Mouse (Mus musculus): ENCODE data around the gene Col20a1.

The Col20a1 gene

GRCm38 (mm10) chr2:180994360-180994759 is 8.0 kb downstream of the Col20a1 start:
- no peak for DNase-seq (ENCODE audit: low spot score in 2 of 2)

- DNase-seq (ENCODE audit: low spot score in 2 of 2) = no peak
These were observed 9.1 kb downstream of the Col20a1 start for GRCm38 (mm10) chr2:180995457-180995856.

DNA sequence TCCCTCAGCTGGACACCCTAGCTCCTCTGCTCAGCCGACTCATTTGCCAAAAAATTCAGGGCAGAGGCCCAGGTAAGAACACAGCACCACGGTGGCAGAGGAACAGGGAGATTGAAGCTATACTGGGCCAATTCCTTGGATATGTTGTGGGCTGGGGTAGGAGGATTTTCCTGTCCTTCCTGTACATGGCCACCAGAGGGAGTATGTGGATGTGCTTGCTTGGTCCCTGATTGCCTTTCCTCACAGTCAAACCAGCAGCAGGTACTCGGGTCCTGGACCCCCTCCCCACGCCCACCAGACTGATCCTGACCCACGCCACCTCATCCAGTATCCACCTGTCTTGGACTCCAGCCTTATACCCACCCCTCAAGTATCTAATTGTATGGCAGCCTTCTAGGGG is 10.1 kb downstream of the Col20a1 start:
- peak; percentile 45 to 61 for DNase-seq (ENCODE audit: low spot score in 2 of 2)

- no peak for DNase-seq (ENCODE audit: low spot score in 2 of 2)
These were observed 10.6 kb downstream of the Col20a1 start for GRCm38 (mm10) chr2:180996905-180997304.

DNA sequence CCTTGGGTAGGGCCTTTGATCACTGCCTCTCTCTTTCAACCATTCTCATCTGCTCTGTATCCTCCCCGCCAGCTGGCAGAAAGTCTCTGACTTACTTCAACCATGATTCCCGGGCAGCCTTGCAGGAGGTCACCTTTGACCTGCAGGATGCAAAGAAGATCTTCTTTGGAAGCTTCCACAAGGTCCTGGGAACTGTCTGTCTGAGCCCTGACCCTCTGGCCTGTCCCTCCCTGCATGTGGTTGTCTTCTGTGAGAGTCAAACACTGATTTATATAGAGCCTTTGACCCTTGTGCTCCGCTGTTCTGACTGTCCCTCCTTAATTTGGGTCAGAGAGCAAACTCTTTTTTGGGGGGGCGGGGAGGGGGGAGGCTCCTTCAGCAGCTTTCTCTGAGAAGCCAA is 20.7 kb downstream of the Col20a1 start:
- no peak for DNase-seq (ENCODE audit: low spot score in 2 of 2)

GRCm38 (mm10) chr2:181008339-181008738 is 22.0 kb downstream of the Col20a1 start:
- no peak for DNase-seq (ENCODE audit: low spot score in 2 of 2)

DNA sequence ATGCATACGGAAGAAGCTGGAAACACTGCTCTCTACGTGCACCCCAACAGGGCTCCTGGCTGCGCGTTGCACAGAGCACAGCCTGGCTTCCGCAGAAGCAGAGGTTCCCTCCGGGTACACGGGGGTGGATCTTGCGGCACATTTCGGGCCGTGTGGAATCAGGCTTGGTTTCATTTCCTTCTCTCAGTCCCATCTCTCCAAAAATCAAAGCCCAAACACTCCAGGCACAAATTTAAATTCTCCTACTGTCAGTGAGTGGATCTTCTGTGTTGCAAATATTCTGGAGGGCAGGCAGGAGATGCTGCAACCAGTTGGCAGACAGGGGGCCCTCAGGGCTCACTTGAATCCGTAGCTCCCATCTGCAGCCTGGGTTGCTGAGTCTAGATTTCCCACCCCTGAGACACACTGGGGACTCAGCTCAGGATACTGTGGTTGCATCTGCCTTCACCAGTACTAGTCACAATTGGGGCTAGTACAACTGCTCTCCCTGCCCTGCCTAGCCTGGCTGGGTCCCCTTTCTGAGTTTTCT is 45.1 kb downstream of the Col20a1 start:
- DNase-seq (ENCODE audit: low spot score in 2 of 2) = peak; percentile 22 to 37

GRCm38 (mm10) chr2:181032407-181032806 is 46.1 kb downstream of the Col20a1 start:
- DNase-seq (ENCODE audit: low spot score in 2 of 2) = no peak

DNA sequence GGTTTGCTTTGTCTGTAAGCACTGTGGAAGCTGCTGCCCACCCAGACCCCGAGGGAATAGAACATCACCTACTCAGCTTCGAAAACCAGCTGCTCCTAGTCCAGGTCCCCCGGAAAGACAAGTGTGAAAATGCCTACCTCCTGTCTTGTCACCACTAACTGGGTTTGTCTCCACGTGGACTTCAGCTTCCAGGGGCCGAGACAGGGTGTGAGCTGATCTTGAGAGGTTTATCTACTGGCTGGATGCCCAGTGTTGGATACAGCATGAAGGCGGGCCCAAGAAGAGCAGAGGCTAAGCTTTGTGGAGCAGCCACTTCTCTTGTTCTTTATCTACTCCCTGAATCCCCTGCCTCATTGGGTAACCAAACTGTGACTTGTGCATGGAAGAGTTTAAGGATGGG is 47.0 kb downstream of the Col20a1 start:
- no peak for DNase-seq (ENCODE audit: low spot score in 2 of 2)

DNA sequence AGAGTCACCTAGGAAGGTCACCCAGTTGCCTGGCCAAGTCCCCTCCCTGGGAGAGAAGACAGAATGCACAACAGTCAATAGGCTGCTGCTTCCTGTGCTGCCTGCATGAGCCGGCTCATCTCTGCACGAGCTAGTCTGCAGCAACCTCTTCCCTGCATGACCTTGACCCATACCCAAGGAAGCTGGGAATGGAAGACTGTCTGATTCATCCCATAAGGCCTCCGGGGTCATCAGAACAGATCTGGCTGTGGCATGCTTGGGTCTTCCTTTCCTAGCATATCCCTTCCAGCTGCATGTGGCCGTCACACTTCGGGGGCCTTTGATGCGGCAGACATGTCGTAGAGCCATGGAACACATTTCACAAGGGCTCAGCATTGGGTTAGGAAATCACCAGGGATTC is 48.9 kb downstream of the Col20a1 start:
- no peak for DNase-seq (ENCODE audit: low spot score in 2 of 2)

GRCm38 (mm10) chr2:181036561-181036960 is 50.2 kb downstream of the Col20a1 start:
- DNase-seq (ENCODE audit: low spot score in 2 of 2) = no peak

GRCm38 (mm10) chr2:181038644-181039355 is 52.5 kb downstream of the Col20a1 start:
- peak in 1 of 2 experiments; percentile 27 for DNase-seq (ENCODE audit: low spot score in 2 of 2)

DNA sequence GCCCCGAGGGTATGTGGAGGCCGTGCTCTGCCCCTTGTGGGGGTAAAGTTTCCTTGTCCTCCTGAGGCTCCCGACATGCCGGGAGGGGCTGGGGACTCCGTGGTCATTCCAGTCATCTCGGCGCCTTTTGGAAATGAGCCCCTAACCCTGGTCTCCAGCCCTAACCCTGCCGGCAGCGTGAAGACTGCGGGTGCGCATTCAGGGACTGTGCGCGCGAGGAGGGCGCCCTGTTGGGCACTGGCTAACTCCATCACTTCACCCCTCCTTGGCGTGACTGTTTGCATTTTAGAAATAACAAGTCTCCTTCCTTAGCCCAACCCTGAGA is 53.0 kb downstream of the Col20a1 start:
- DNase-seq (ENCODE audit: low spot score in 2 of 2) = no peak

DNA sequence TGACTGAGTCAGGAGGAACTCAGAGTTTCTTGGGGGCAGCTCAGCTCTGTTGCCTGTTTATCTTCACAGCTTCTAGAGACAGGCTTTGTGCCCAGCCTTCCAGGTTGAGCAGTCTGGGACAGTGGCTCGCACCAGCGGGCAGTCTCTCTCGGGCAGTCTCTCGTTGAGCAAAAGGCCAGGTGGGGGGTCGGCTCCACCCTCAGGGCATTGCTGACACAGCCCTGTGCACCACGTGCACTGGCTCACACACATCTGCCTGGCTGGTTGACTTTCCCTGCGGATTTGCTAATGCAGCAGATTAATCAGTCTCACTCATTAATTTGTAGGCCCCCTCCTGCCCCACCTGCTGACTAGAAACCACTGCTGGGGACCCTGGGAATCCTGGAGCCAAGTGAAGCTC is 55.6 kb downstream of the Col20a1 start:
- DNase-seq (ENCODE audit: low spot score in 2 of 2) = no peak

GRCm38 (mm10) chr2:181042376-181042775 is 56.0 kb downstream of the Col20a1 start:
- DNase-seq (ENCODE audit: low spot score in 2 of 2) = no peak

DNA sequence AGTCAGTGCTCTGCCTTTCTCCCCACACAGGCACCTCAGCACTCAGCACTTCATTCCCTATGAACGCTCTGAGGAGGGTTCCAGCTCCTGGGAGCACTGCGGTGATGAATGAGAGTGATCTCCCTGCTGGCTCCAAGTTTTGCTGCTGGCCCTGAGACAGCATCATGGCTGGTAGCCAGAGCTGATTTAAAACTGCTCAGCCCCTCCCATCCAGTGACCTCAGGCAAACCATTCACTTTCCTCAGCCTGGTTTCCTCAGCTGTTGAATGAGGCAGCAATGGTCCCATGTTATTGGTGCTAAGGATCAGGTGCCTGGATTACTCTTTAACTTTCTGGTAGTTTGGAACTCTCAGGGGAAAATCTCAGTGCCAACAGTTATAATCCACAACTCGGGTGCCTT is 57.1 kb downstream of the Col20a1 start, which contains the start of gene Chrna4:
TSS of gene Chrna4 (minus strand) at position 110 of the 400 bp plus-strand sequence.
- no peak for DNase-seq (ENCODE audit: low spot score in 2 of 2)

- DNase-seq (ENCODE audit: low spot score in 2 of 2) = no peak
These were observed 57.7 kb downstream of the Col20a1 start for GRCm38 (mm10) chr2:181044001-181044400.

DNA sequence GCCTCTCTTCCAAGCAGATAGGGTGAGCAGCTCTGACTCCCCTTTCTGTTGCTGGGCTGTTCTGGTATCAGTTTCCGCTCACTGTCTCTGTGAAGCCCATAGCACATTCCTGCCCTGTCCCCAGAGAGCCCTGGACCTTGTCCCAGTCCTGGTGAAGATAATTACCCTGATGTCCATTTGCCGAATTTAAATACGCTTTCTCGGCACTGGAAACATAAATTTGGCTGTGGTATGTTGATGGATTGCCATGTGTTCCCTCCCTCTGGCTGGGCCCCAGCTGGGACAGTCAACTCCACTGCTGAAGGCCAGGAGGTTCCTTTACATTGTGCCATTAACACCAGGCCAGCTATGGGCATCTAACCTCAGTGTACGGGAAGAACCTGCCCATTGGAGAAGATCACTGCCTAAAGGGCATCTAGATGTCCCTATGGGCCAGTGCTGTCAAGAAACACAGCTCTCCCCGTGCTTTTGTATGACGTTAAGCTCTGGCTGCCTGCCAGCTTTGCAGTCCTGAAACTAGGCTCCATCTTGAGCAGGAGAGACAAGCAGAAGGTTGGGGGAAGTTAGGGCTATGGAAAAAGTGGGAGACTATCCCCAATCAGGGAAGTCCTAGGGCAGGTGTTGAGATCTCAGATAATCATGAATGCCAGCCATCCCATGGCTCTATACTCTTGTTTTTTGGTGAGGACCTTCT is 62.1 kb downstream of the Col20a1 start:
- no peak for DNase-seq (ENCODE audit: low spot score in 2 of 2)

DNA sequence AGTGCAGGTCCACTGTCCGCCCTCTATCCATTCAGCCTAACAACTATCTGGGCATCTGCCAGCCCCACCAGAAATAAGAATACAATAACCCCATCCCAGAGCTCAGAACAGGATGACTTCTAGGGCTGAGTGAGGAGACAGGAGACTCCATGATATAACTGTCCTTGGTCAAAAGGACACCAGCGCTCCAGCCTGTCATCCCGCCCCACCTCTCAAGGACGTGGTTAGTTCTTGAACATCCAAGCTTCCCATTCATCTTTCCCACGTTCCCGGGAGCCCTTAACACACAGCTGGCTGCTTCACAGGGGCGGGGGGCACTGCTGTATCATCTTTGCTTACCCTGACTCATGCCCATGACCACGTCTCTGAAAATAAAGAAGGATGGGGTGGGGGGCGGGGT is 62.7 kb downstream of the Col20a1 start:
- DNase-seq (ENCODE audit: low spot score in 2 of 2) = no peak

DNA sequence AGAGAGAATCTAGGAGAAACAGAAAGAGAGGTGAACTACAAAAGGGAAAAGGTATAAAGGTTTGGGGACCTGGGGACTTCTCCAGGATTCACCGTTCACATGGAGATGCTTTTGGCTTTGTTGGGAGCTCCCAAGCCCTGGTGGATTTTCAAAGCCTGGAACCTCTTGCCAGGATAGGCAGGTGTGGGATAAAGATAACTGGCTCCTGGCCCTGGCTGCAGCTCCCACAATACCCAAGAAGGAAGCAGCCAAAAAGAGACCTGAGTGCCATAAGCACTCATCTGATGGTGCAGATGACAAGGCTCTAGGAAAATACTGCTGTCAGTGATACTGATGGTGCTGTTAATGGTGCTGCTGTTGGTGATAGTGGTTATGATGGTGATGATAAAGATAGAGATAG is 65.8 kb downstream of the Col20a1 start:
- no peak for DNase-seq (ENCODE audit: low spot score in 2 of 2)

DNA sequence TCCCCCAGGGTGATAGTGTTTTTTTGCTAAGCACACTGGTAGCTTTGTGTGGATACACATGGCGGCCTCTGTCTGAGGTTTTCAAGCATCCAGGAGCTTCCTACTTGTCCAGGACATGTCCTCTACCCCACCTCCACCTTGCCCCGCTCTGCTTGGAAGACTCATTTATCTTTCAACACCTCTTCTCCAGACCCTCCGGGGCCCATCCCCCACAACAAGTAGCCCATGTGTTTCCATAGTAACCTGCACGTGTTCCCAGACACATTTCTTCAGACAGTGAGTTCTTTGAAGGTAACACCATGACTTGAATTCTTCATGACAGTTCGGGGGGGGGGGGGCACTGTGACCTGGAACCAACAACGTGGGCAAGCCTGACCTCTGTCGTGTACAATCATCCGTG is 71.0 kb downstream of the Col20a1 start:
- DNase-seq (ENCODE audit: low spot score in 2 of 2) = no peak

DNA sequence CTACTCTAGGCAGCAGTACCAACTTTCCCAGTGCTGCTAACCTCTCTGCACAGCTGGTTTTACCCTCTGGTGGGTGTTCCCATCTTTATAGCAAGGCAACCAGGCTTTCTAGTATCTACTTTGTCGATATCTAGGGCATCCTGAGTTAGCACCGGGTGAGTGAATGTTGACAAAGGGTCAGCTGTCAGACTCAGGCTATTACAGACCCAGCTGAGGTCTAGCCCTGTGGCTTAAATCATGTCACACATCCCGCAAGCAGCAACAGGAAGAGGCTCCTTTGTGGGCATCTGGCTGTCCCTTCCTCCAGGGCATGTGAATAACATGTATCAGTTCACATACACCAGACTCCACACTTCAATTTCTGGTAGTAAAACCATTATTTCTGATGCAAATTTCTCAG is 71.9 kb downstream of the Col20a1 start:
- DNase-seq (ENCODE audit: low spot score in 2 of 2) = no peak

GRCm38 (mm10) chr2:181060127-181060526 is 73.8 kb downstream of the Col20a1 start:
- DNase-seq (ENCODE audit: low spot score in 2 of 2) = peak; percentile 81 to 91

Measured in frontal cortex, postnatal 36 days (tissue).